Mouse (Mus musculus) neutrophil, adult 59 days (primary cell): Measurements from ENCODE around the gene C1s2. TPM values are rescaled to one million over a fixed set of nuclear protein-coding genes. Genes with fewer than 3 reads are reported as not detected.

ENCODE experiments used
- total RNA-seq, 2 experiments: library from RNA; stranded (reverse); gene quantifications; 1 replicate in 1 of 2; 2 replicates in 1 of 2; pipeline ENCODE4 v1.2.4; 2023

Gene C1s2
- not detected for total RNA-seq

DNA sequence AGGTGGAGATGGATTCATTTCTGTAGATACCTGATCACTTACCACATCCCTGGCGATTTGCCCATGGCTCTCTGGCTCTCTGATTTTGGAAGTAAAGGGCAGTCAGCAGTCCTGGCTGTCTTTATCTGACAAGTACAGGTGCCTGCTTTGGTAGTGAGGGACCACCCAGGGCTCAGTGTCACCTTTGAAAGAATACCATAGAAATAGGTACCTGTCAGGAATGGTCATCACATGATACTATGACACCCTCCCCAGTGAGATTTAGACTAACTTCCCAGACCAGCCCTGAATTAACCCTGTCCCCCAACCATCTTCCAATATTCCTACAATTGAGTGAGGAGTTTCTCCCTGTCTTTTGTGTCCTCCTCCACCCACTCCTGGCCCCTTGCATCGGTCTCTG, at the start of gene C1s2:
Gene C1s2, minus strand, starts transcription at position 101 of the 400 bp plus-strand sequence.

DNA sequence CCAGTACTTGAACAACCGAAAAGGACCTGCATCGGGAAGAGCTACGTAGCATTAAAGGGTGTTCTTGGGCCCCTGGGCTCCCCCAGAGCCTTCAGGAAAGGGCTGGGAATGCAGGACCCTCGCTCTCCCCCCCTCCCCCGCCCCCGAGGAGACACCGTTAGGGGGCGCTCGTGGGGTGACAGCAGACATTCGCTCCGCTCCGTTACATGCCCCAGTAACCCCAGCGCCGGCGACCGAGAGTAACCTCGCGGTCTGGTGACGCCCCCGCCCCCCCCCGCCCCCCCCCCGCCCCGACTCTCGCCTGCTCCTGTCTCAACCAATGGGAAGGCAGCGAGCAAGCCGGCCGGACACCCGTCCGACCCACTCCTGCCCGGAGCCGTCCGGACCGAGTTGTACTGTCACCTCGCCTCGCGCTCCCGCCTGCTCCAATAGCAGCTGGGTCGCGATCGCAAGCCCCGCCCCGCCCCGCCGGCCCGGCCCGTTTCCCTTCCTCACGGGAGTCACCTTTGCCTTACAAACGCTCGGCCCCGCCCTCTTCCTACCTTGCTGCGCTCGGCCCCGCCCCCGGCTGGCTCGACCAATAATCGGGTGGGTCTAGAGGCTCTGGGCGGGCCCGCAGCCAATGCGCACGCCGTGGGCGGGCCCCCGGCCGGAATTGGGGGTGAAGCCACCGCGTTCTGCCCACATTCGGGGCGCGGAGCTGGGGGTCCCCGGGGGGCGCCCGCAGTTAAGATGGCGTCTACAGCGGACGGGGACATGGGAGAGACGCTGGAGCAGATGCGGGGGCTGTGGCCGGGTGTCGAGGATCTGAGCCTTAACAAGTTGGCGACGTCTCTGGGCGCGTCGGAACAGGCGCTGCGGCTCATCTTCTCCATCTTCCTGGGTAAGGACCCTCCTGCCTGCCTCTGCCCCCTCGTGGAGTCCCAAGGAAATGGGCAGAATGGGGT, 26.9 kb upstream of the C1s2 start, which contains the start of gene Lpcat3:
Gene Lpcat3, plus strand, starts transcription at position 551 of the 947 bp plus-strand sequence.

Other genes starting within 250 kb of the C1s2 start
- 10 to 100 TPM; 46.9 to 47.6 TPM for gene Pex5, start 221.0 kb downstream of the C1s2 start, total RNA-seq
- gene Clstn3, start 171.3 kb downstream of the C1s2 start, total RNA-seq = 1 to 10 TPM; 4.2 to 4.7 TPM
- gene C1rl, start 143.0 kb downstream of the C1s2 start, total RNA-seq = 10 to 100 TPM; 44.4 to 46.8 TPM
- gene C1ra, start 123.7 kb downstream of the C1s2 start, total RNA-seq = 1 to 10 TPM; 5.3 TPM
- gene C1s1, start 93.7 kb downstream of the C1s2 start, total RNA-seq = not detected
- gene C1rb, start 65.8 kb downstream of the C1s2 start, total RNA-seq = under 1 TPM; 0.71 to 0.80 TPM
- gene Lpcat3, start 26.9 kb upstream of the C1s2 start, total RNA-seq = 10 to 100 TPM; 39.7 to 48.9 TPM
- gene Emg1, start 76.1 kb upstream of the C1s2 start, total RNA-seq = 10 to 100 TPM; 49.4 to 59.1 TPM
- gene Phb2, start 76.3 kb upstream of the C1s2 start, total RNA-seq = 100 to 1,000 TPM; 104 to 117 TPM
- gene Ptpn6, start 102.6 kb upstream of the C1s2 start, total RNA-seq = 100 to 1,000 TPM; 415 to 423 TPM
- gene Grcc10, start 105.3 kb upstream of the C1s2 start, total RNA-seq = 100 to 1,000 TPM; 118 to 130 TPM
- not detected for gene Gm45234, start 119.9 kb upstream of the C1s2 start, total RNA-seq
- 10 to 100 TPM; 28.0 to 34.6 TPM for gene Atn1, start 120.4 kb upstream of the C1s2 start, total RNA-seq
- gene Eno2, start 133.6 kb upstream of the C1s2 start, total RNA-seq = not detected
- not detected for gene Lrrc23, start 143.6 kb upstream of the C1s2 start, total RNA-seq
- 10 to 100 TPM; 22.1 to 22.7 TPM for gene Spsb2, start 172.6 kb upstream of the C1s2 start, total RNA-seq
- 100 to 1,000 TPM; 120 to 136 TPM for gene Tpi1, start 178.2 kb upstream of the C1s2 start, total RNA-seq
- gene Usp5, start 193.4 kb upstream of the C1s2 start, total RNA-seq = 10 to 100 TPM; 59.3 TPM
- gene Cdca3, start 193.5 kb upstream of the C1s2 start, total RNA-seq = 10 to 100 TPM; 63.3 to 71.4 TPM
- gene Gnb3, start 204.2 kb upstream of the C1s2 start, total RNA-seq = not detected
- under 1 TPM; 0.42 to 0.64 TPM for gene P3h3, start 221.7 kb upstream of the C1s2 start, total RNA-seq
- not detected for gene Gpr162, start 227.9 kb upstream of the C1s2 start, total RNA-seq